Mouse (Mus musculus): ENCODE measurements around the gene Igfbp4. TPM values are rescaled to one million over a fixed set of nuclear protein-coding genes. Genes with fewer than 3 reads are reported as not detected.

The Igfbp4 gene
- polyA plus RNA-seq, 1 experiment from 2014 or later = 131 TPM

- Histone ChIP-seq H3K36me3 (ENCODE audit: poor library complexity, severe bottlenecking) (no peaks in the 10 kb centered on the region), H3K27me3 (no peaks in the 10 kb centered on the region), H3K9me3 (replicated peaks) (no peaks in the 10 kb centered on the region), H3K4me3 (no peak overlapping the region), H3K27ac (no peak overlapping the region), H3K4me2 (no peak overlapping the region), H3K9ac (no peak overlapping the region), H3K4me1 (no peaks in the 10 kb centered on the region)
- no peak for ATAC-seq
- WGBS = 72% methylated on average over 2 of the region's 2 CpGs
These were observed 47.4 kb downstream of the Igfbp4 start for GRCm38 (mm10) chr11:99088486-99088885.

- no peaks in the 10 kb centered on the region for H3K36me3 ChIP-seq (ENCODE audit: poor library complexity, severe bottlenecking)
- WGBS = 68% methylated on average over 14 of the region's 14 CpGs
- no peak within 1 kb of the TSS for H3K9ac ChIP-seq
- H3K9me3 ChIP-seq (replicated peaks) = no peaks in the 10 kb centered on the region
- H3K4me2 ChIP-seq = no peak within 1 kb of the TSS
- H3K4me1 ChIP-seq = no peaks in the 10 kb centered on the region
- H3K27me3 ChIP-seq = no peaks in the 10 kb centered on the region
- no peak for ATAC-seq
- no peak within 1 kb of the TSS for H3K27ac ChIP-seq
- H3K4me3 ChIP-seq = no peak within 1 kb of the TSS
These were observed 48.1 kb downstream of the Igfbp4 start, which contains the start of gene Tns4 for GRCm38 (mm10) chr11:99089077-99089601. Gene Tns4, minus strand, starts transcription at chr11:99089306.

GRCm38 (mm10) chr11:99090391-99090790 lies 49.3 kb downstream of the Igfbp4 start:
- H3K9ac ChIP-seq = no peak overlapping the region
- 92% methylated on average over 8 of the region's 8 CpGs for WGBS
- no peak overlapping the region for H3K4me3 ChIP-seq
- no peaks in the 10 kb centered on the region for H3K9me3 ChIP-seq (replicated peaks)
- H3K27ac ChIP-seq = no peak overlapping the region
- ATAC-seq = no peak
- H3K27me3 ChIP-seq = no peaks in the 10 kb centered on the region
- no peaks in the 10 kb centered on the region for H3K36me3 ChIP-seq (ENCODE audit: poor library complexity, severe bottlenecking)
- no peak overlapping the region for H3K4me2 ChIP-seq
- H3K4me1 ChIP-seq = no peaks in the 10 kb centered on the region

- WGBS = 76% methylated on average over 2 of the region's 2 CpGs
- H3K4me3 ChIP-seq = no peak overlapping the region
- no peak overlapping the region for H3K27ac ChIP-seq
- H3K4me1 ChIP-seq = no peaks in the 10 kb centered on the region
- H3K4me2 ChIP-seq = no peak overlapping the region
- no peak for ATAC-seq
- H3K9ac ChIP-seq = no peak overlapping the region
- H3K27me3 ChIP-seq = no peaks in the 10 kb centered on the region
- no peaks in the 10 kb centered on the region for H3K9me3 ChIP-seq (replicated peaks)
- no peaks in the 10 kb centered on the region for H3K36me3 ChIP-seq (ENCODE audit: poor library complexity, severe bottlenecking)
These were observed 50.6 kb downstream of the Igfbp4 start for GRCm38 (mm10) chr11:99091666-99092065.

- Histone ChIP-seq H3K27ac (no peak overlapping the region), H3K4me2 (no peak overlapping the region), H3K4me3 (no peak overlapping the region), H3K9ac (no peak overlapping the region), H3K9me3 (replicated peaks) (no peaks in the 10 kb centered on the region), H3K4me1 (no peaks in the 10 kb centered on the region), H3K36me3 (ENCODE audit: poor library complexity, severe bottlenecking) (no peaks in the 10 kb centered on the region), H3K27me3 (no peaks in the 10 kb centered on the region)
- no peak for ATAC-seq
- WGBS = 87% methylated on average over 7 of the region's 7 CpGs
These were observed 52.7 kb downstream of the Igfbp4 start for GRCm38 (mm10) chr11:99093740-99094139.

GRCm38 (mm10) chr11:99094911-99095676 lies 54.0 kb downstream of the Igfbp4 start:
- no peaks in the 10 kb centered on the region for H3K9me3 ChIP-seq (replicated peaks)
- H3K27me3 ChIP-seq = no peaks in the 10 kb centered on the region
- no peaks in the 10 kb centered on the region for H3K4me1 ChIP-seq
- no peak overlapping the region for H3K27ac ChIP-seq
- no peaks in the 10 kb centered on the region for H3K36me3 ChIP-seq (ENCODE audit: poor library complexity, severe bottlenecking)
- no peak overlapping the region for H3K4me3 ChIP-seq
- ATAC-seq = no peak
- H3K9ac ChIP-seq = no peak overlapping the region
- no peak overlapping the region for H3K4me2 ChIP-seq
- whole genome bisulfite sequencing = 64% methylated on average over 2 of the region's 2 CpGs

- WGBS = 83% methylated on average over 4 of the region's 4 CpGs
- Histone ChIP-seq H3K9ac (no peak overlapping the region), H3K27me3 (no peaks in the 10 kb centered on the region), H3K27ac (no peak overlapping the region), H3K9me3 (replicated peaks) (no peaks in the 10 kb centered on the region), H3K36me3 (ENCODE audit: poor library complexity, severe bottlenecking) (no peaks in the 10 kb centered on the region), H3K4me3 (no peak overlapping the region), H3K4me1 (no peaks in the 10 kb centered on the region), H3K4me2 (no peak overlapping the region)
- ATAC-seq = no peak
These were observed 54.7 kb downstream of the Igfbp4 start for GRCm38 (mm10) chr11:99095759-99096158.

GRCm38 (mm10) chr11:99096417-99096816 lies 55.4 kb downstream of the Igfbp4 start:
- 79% methylated on average over 4 of the region's 4 CpGs for WGBS
- ATAC-seq = no peak
- Histone ChIP-seq H3K9me3 (replicated peaks) (no peaks in the 10 kb centered on the region), H3K4me1 (no peaks in the 10 kb centered on the region), H3K36me3 (ENCODE audit: poor library complexity, severe bottlenecking) (no peaks in the 10 kb centered on the region), H3K4me2 (no peak overlapping the region), H3K9ac (no peak overlapping the region), H3K27ac (peak overlapping the region; percentile 44; the same call in 1 of the 2 replicates), H3K4me3 (no peak overlapping the region), H3K27me3 (no peaks in the 10 kb centered on the region)

- Histone ChIP-seq H3K27ac (no peak overlapping the region), H3K36me3 (ENCODE audit: poor library complexity, severe bottlenecking) (no peaks in the 10 kb centered on the region), H3K4me1 (no peaks in the 10 kb centered on the region), H3K9me3 (replicated peaks) (no peaks in the 10 kb centered on the region), H3K27me3 (no peaks in the 10 kb centered on the region), H3K9ac (no peak overlapping the region), H3K4me2 (no peak overlapping the region), H3K4me3 (no peak overlapping the region)
- 78% methylated on average over 8 of the region's 8 CpGs for WGBS
- no peak for ATAC-seq
These were observed 56.1 kb downstream of the Igfbp4 start for GRCm38 (mm10) chr11:99096996-99097774.

GRCm38 (mm10) chr11:99098924-99099323 lies 57.9 kb downstream of the Igfbp4 start:
- no peaks in the 10 kb centered on the region for H3K27me3 ChIP-seq

GRCm38 (mm10) chr11:99099516-99099915 lies 58.5 kb downstream of the Igfbp4 start:
- Histone ChIP-seq H3K27me3 (no peaks in the 10 kb centered on the region), H3K9me3 (replicated peaks) (no peaks in the 10 kb centered on the region), H3K27ac (no peak overlapping the region), H3K4me3 (no peak overlapping the region), H3K9ac (no peak overlapping the region), H3K4me1 (no peaks in the 10 kb centered on the region), H3K36me3 (ENCODE audit: poor library complexity, severe bottlenecking) (no peaks in the 10 kb centered on the region), H3K4me2 (no peak overlapping the region)
- WGBS = 84% methylated on average over 7 of the region's 7 CpGs
- no peak for ATAC-seq

More at GRCm38 (mm10) chr11:99098924-99099323, 57.9 kb downstream of the Igfbp4 start:
- H3K9me3 ChIP-seq (replicated peaks) = no peaks in the 10 kb centered on the region
- no peak overlapping the region for H3K9ac ChIP-seq
- no peaks in the 10 kb centered on the region for H3K4me1 ChIP-seq
- no peak overlapping the region for H3K4me2 ChIP-seq
- no peak overlapping the region for H3K4me3 ChIP-seq
- no peak for ATAC-seq
- WGBS = 86% methylated on average over 9 of the region's 9 CpGs
- H3K36me3 ChIP-seq (ENCODE audit: poor library complexity, severe bottlenecking) = no peaks in the 10 kb centered on the region
- H3K27ac ChIP-seq = no peak overlapping the region

- ATAC-seq = no peak
These were observed 59.2 kb downstream of the Igfbp4 start for GRCm38 (mm10) chr11:99100215-99100614.

More at GRCm38 (mm10) chr11:99100215-99100614, 59.2 kb downstream of the Igfbp4 start:
- Histone ChIP-seq H3K27ac (no peak overlapping the region), H3K4me3 (no peak overlapping the region), H3K4me2 (no peak overlapping the region), H3K27me3 (no peaks in the 10 kb centered on the region), H3K9ac (no peak overlapping the region), H3K9me3 (replicated peaks) (no peaks in the 10 kb centered on the region), H3K36me3 (ENCODE audit: poor library complexity, severe bottlenecking) (no peaks in the 10 kb centered on the region), H3K4me1 (no peaks in the 10 kb centered on the region)
- 82% methylated on average over 5 of the region's 5 CpGs for WGBS

Data from forebrain, embryonic 13.5 days (tissue).